Mouse (Mus musculus) CH12.LX (cell line): Measurements from ENCODE around the gene Wnt3a. TPM values are rescaled to one million over a fixed set of nuclear protein-coding genes. Genes with fewer than 3 reads are reported as not detected.

ENCODE experiments used
- DNase-seq: peaks from one replicate; pipeline ENCODE4 v3.0.0-alpha.2; 2013; ENCODE audit errors: extremely low read depth
- H3K27ac ChIP-seq: 2 replicates; pipeline ENCODE4 v1.5.1; 2012; ENCODE audit warnings: low read depth, mild to moderate bottlenecking, control low read depth, moderate library complexity; ENCODE audit not compliant: insufficient read depth
- H3K27me3 ChIP-seq: replicated peaks from 2 replicates; pipeline ENCODE3; 2012; ENCODE audit warnings: inconsistent platforms
- H3K36me3 ChIP-seq, 2 experiments: replicated peaks in 1 of 2; 2 replicates each; pipeline versions ENCODE3 to v1.6.1; 2012; ENCODE audit warnings: inconsistent platforms in 1 of 2, low read length in 1 of 2, mild to moderate bottlenecking in 1 of 2, mixed read lengths in 1 of 2, moderate library complexity in 1 of 2; ENCODE audit not compliant: control insufficient read depth in 1 of 2, insufficient read depth in 1 of 2
- H3K4me1 ChIP-seq, 2 experiments: 2 replicates each; pipeline ENCODE4 v1.6.1; 2012; ENCODE audit warnings: inconsistent platforms in 1 of 2, moderate library complexity in 1 of 2; ENCODE audit not compliant: insufficient read depth in 2 of 2, control insufficient read depth in 1 of 2
- H3K4me2 ChIP-seq: 2 replicates; pipeline ENCODE4 v1.6.1; 2012; ENCODE audit warnings: low read depth, mild to moderate bottlenecking, control low read depth; ENCODE audit not compliant: poor library complexity, insufficient read depth, severe bottlenecking
- H3K4me3 ChIP-seq, 3 experiments: fragments of 150-350 bp in 1 of 3; sonication (generic) in 1 of 3; replicated peaks in 1 of 3; 2 replicates each; pipeline versions ENCODE3 to v1.5.1; 2011 to 2012; ENCODE audit warnings: low read depth in 2 of 3, low read length in 2 of 3, mild to moderate bottlenecking in 2 of 3, moderate library complexity in 2 of 3, control low read depth in 1 of 3, improper control_type of control experiment in 1 of 3, inconsistent platforms in 1 of 3, mixed read lengths in 1 of 3; ENCODE audit not compliant: poor library complexity in 1 of 3
- H3K79me2 ChIP-seq: replicated peaks from 2 replicates; pipeline ENCODE4 v1.6.1; 2012; ENCODE audit warnings: mild to moderate bottlenecking, moderate library complexity; ENCODE audit not compliant: control insufficient read depth, poor library complexity, insufficient read depth, severe bottlenecking; ENCODE audit errors: extremely low read depth
- H3K9ac ChIP-seq: 2 replicates; pipeline ENCODE4 v1.6.1; 2012; ENCODE audit warnings: low read depth, mild to moderate bottlenecking, control low read depth, moderate library complexity; ENCODE audit not compliant: insufficient read depth
- H3K9me3 ChIP-seq: replicated peaks from 2 replicates; pipeline ENCODE3; 2012; ENCODE audit warnings: low read length, inconsistent platforms, mixed read lengths
- BHLHE40 ChIP-seq: IDR thresholded peaks from 2 replicates; pipeline ENCODE4 v1.6.1; 2011; ENCODE audit warnings: mild to moderate bottlenecking, low read depth, low read length, improper control_type of control experiment
- CHD2 ChIP-seq: IDR thresholded peaks from 2 replicates; pipeline ENCODE4 v1.6.1; 2011; ENCODE audit warnings: low read length, improper control_type of control experiment
- E2F4 ChIP-seq: IDR thresholded peaks from 2 replicates; pipeline ENCODE4 v1.6.1; 2011; ENCODE audit warnings: low read depth, low read length, improper control_type of control experiment; ENCODE audit not compliant: insufficient replicate concordance
- ETS1 ChIP-seq: conservative IDR thresholded peaks from 2 replicates; pipeline ENCODE4 v1.6.1; 2012; ENCODE audit warnings: low read depth, mild to moderate bottlenecking, inconsistent platforms, low read length, improper control_type of control experiment, moderate library complexity
- HCFC1 ChIP-seq: IDR thresholded peaks from 2 replicates; pipeline ENCODE4 v1.6.1; 2012; ENCODE audit warnings: low read depth, mild to moderate bottlenecking, inconsistent platforms, low read length, improper control_type of control experiment
- IRF4 ChIP-seq: IDR thresholded peaks from 2 replicates; pipeline ENCODE4 v1.6.1; 2014; ENCODE audit warnings: low read depth, mild to moderate bottlenecking, inconsistent platforms, low read length, improper control_type of control experiment
- JUN ChIP-seq: IDR thresholded peaks from 2 replicates; pipeline ENCODE4 v1.6.1; 2011; ENCODE audit warnings: low read depth, mild to moderate bottlenecking, low read length, improper control_type of control experiment, moderate library complexity; ENCODE audit not compliant: insufficient read depth
- MXI1 ChIP-seq: IDR thresholded peaks from 2 replicates; pipeline ENCODE4 v1.6.1; 2011; ENCODE audit warnings: mild to moderate bottlenecking, low read depth, low read length, improper control_type of control experiment
- MYC ChIP-seq: IDR thresholded peaks from 2 replicates; pipeline ENCODE4 v1.6.1; 2011; ENCODE audit warnings: low read depth, mild to moderate bottlenecking, improper control_type of control experiment, low read length
- NELFE ChIP-seq: IDR thresholded peaks from 2 replicates; pipeline ENCODE4 v1.6.1; 2011; ENCODE audit warnings: low read depth, low read length, improper control_type of control experiment
- NRF1 ChIP-seq: IDR thresholded peaks from 2 replicates; pipeline ENCODE4 v1.6.1; 2014; ENCODE audit warnings: low read depth, mild to moderate bottlenecking, inconsistent platforms, low read length, improper control_type of control experiment, moderate library complexity
- POLR2A ChIP-seq: IDR thresholded peaks from 2 replicates; pipeline ENCODE4 v1.6.1; 2011; ENCODE audit warnings: low read depth, mild to moderate bottlenecking, improper control_type of control experiment, low read length
- SIN3A ChIP-seq: IDR thresholded peaks from 2 replicates; pipeline ENCODE4 v1.6.1; 2012; ENCODE audit warnings: low read length, improper control_type of control experiment, inconsistent platforms
- SMC3 ChIP-seq: IDR thresholded peaks from 2 replicates; pipeline ENCODE4 v1.6.1; 2011; ENCODE audit warnings: low read depth, low read length, improper control_type of control experiment
- TBP ChIP-seq: conservative IDR thresholded peaks from 2 replicates; pipeline ENCODE4 v1.6.1; 2011; ENCODE audit warnings: low read depth, low read length, improper control_type of control experiment
- UBTF ChIP-seq: IDR thresholded peaks from 2 replicates; pipeline ENCODE4 v1.6.1; 2012; ENCODE audit warnings: low read depth, mild to moderate bottlenecking, inconsistent platforms, low read length, improper control_type of control experiment, moderate library complexity
- USF1 ChIP-seq: IDR thresholded peaks from 2 replicates; pipeline ENCODE4 v1.6.1; 2014; ENCODE audit warnings: low read depth, mild to moderate bottlenecking, inconsistent platforms, low read length, improper control_type of control experiment
- USF2 ChIP-seq: conservative IDR thresholded peaks from 2 replicates; pipeline ENCODE4 v1.6.1; 2011; ENCODE audit warnings: low read depth, low read length, improper control_type of control experiment
- ZMIZ1 ChIP-seq: IDR thresholded peaks from 2 replicates; pipeline ENCODE4 v1.6.1; 2012; ENCODE audit warnings: low read depth, mild to moderate bottlenecking, inconsistent platforms, low read length, improper control_type of control experiment
- dilution Hi-C: fragments of 300-500 bp; cut with MboI; formaldehyde crosslinking; loops from 2 replicates; pipeline ENCODE4 v1.14.3; 2020; ENCODE audit warnings: low sequenced_read_pairs; ENCODE audit not compliant: extremely low pct_unique_long_range_greater_than_20kb, extremely low pct_ligation_motif_present
- in situ Hi-C: fragments of 300-500 bp; cut with MboI; formaldehyde crosslinking; loops from 3 replicates; pipeline ENCODE4 v1.14.3; 2019; ENCODE audit warnings: low sequenced_read_pairs, low pct_ligation_motif_present, low pct_unique_long_range_greater_than_20kb, mixed read lengths
- polyA plus RNA-seq: library from polyadenylated mRNA; unstranded; fragments of >175 nt; gene quantifications from 2 replicates; pipeline ENCODE4 v1.2.1, GENCODE M21; 2012; ENCODE audit warnings: low read depth; ENCODE audit not compliant: insufficient read length
- total RNA-seq, 2 experiments: library from RNA; depleted of rRNA; stranded (reverse); fragments of 300-350 nt in 1 of 2; fragments of >200 nt in 1 of 2; gene quantifications; 2 replicates each; pipeline ENCODE4 v1.2.3; 2012 to 2014

The Wnt3a gene
- total and polyA plus RNA-seq, 3 experiments = not detected

GRCm38 (mm10) chr11:59222306-59222705, 68.2 kb downstream of the Wnt3a start:
- H3K9ac ChIP-seq = no peak overlapping the region
- TF ChIP-seq NRF1 (no peak), JUN (no peak), ZMIZ1 (no peak), UBTF (no peak), TBP (no peak), MXI1 (no peak), NELFE (no peak), ETS1 (no peak), SIN3A (no peak), USF2 (no peak), IRF4 (no peak), HCFC1 (no peak), USF1 (no peak), POLR2A (no peak), MYC (no peak), E2F4 (no peak), CHD2 (no peak), SMC3 (no peak)
- no peak overlapping the region for H3K27ac ChIP-seq
- no peak for DNase-seq
- H3K36me3 ChIP-seq = peaks cover 34 to 78% of the 10 kb centered on the region in 2 experiments
- H3K9me3 ChIP-seq = no peaks in the 10 kb centered on the region
- no peaks in the 10 kb centered on the region for H3K27me3 ChIP-seq
- dilution Hi-C loops = no loop called here
- in situ Hi-C loops = no loop called here
- H3K79me2 ChIP-seq = peaks cover 98% of the 10 kb centered on the region
- H3K4me2 ChIP-seq = no peak overlapping the region
- H3K4me3 ChIP-seq = no peak overlapping the region
- peaks cover 25 to 87% of the 10 kb centered on the region in 2 experiments for H3K4me1 ChIP-seq

GRCm38 (mm10) chr11:59221604-59222003, 68.9 kb downstream of the Wnt3a start:
- Histone ChIP-seq H3K4me1 (peaks cover 25 to 92% of the 10 kb centered on the region in 2 experiments), H3K36me3 (peaks cover 34 to 85% of the 10 kb centered on the region in 2 experiments), H3K27me3 (no peaks in the 10 kb centered on the region), H3K27ac (0 out of 2 replicates have a peak overlapping the region, but pooled peaks have one; percentile 18), H3K4me3 (no peak overlapping the region), H3K9me3 (no peaks in the 10 kb centered on the region), H3K79me2 (peaks cover 98% of the 10 kb centered on the region), H3K9ac (no peak overlapping the region), H3K4me2 (no peak overlapping the region)
- dilution Hi-C loops = no loop called here
- TF ChIP-seq POLR2A (no peak), NRF1 (no peak), IRF4 (0 out of 2 replicates have a peak, but pooled peaks have one; percentile 31), BHLHE40 (no peak)
- in situ Hi-C loops = no loop called here
- peak; percentile 38 for DNase-seq
